In the genomic region with DNA sequence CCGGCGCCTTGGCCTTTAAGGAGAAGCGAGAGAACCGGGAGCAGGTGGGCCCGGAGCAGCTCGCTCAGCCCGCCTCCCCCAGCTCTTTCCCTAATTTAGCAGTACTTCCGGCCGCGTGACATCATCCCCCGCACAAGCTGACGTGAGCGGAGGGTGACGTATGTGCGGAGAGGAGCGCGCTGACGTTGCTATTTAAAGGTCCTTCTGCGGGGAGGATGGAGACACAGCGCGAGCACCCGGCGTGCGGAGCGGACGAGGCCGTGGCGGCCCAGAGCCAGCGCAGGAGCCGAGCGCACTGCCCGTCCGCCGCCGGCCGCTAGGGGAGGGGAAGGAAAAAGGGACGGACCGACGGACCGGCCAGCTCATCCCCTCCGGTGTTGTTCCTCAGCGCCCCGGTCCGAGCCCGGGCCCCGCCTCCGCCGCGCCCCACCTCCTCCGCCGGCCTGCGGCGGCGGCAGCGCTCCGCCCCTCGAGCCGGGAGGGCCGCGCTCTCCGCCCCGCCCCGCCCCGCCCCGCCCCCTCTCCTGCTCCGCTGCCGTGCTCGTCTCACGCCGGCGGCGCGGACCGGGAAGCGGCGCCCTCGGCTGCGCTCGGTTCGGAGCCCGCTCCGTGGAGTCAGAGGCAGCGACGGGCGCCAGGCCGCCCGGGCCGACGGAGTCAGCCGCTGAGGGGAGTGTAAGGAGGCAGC, we compare ENCODE assay signal across 8 mouse cellular contexts. TPM values are rescaled to one million over a fixed set of nuclear protein-coding genes. Genes with fewer than 3 reads are reported as not detected.
DNase-seq lines count a peak whose midpoint lies in the region; ATAC-seq and TF ChIP-seq lines count a peak whose summit lies in the region.

No protein-coding gene starts in this region.

- peak overlapping the region; percentile 97 for H3K27ac ChIP-seq in forebrain, embryonic 10.5 days
- peak overlapping the region; percentile 97 for H3K27ac ChIP-seq in heart, embryonic 15.5 days
- H3K27ac ChIP-seq in liver, embryonic 14.5 days, result peak overlapping the region; percentile 69
- peak overlapping the region; percentile 97 for H3K27ac ChIP-seq in neural tube, embryonic 11.5 days (ENCODE audit: low read depth, low read length)
- peak overlapping the region; percentile 95 for H3K27ac ChIP-seq in stomach, postnatal 0 days (replicated peaks)

- H3K9ac ChIP-seq in heart, embryonic 15.5 days, result peak overlapping the region; percentile 91
- H3K9ac ChIP-seq in liver, embryonic 14.5 days (replicated peaks), result peak overlapping the region; percentile 93
- peak overlapping the region; percentile 92 for H3K9ac ChIP-seq in neural tube, embryonic 11.5 days (ENCODE audit: low read length)
- peak overlapping the region; percentile 82 for H3K9ac ChIP-seq in stomach, postnatal 0 days (ENCODE audit: low read length)

- H3K4me1 ChIP-seq in forebrain, embryonic 10.5 days, result peaks cover 48% of the 10 kb centered on the region
- H3K4me1 ChIP-seq in heart, embryonic 15.5 days (replicated peaks), result peaks cover 5% of the 10 kb centered on the region
- peaks cover 7 to 11% of the 10 kb centered on the region in 2 experiments for H3K4me1 ChIP-seq in liver, embryonic 14.5 days (replicated peaks; ENCODE audit: control insufficient read depth in 2 of 2, insufficient read depth in 2 of 2, low read length in 1 of 2)
- H3K4me1 ChIP-seq in neural tube, embryonic 11.5 days (ENCODE audit: control insufficient read depth, insufficient read depth, low read length), result peaks cover 18% of the 10 kb centered on the region
- no peaks in the 10 kb centered on the region for H3K4me1 ChIP-seq in stomach, postnatal 0 days (replicated peaks; ENCODE audit: control insufficient read depth, insufficient read depth)

- no peaks in the 10 kb centered on the region for H3K36me3 ChIP-seq in forebrain, embryonic 10.5 days (replicated peaks)
- H3K36me3 ChIP-seq in heart, embryonic 15.5 days, result no peaks in the 10 kb centered on the region
- no peaks in the 10 kb centered on the region for H3K36me3 ChIP-seq in liver, embryonic 14.5 days (replicated peaks; ENCODE audit: control insufficient read depth, insufficient read depth, low read depth)
- no peaks in the 10 kb centered on the region for H3K36me3 ChIP-seq in neural tube, embryonic 11.5 days (ENCODE audit: control insufficient read depth, insufficient read depth, low read length)
- no peaks in the 10 kb centered on the region for H3K36me3 ChIP-seq in stomach, postnatal 0 days (ENCODE audit: control insufficient read depth, insufficient read depth, low read length)

- H3K4me3 ChIP-seq in forebrain, embryonic 10.5 days, result peak overlapping the region; percentile 87
- peak overlapping the region; percentile 86 for H3K4me3 ChIP-seq in heart, embryonic 15.5 days
- peak overlapping the region; percentile 95 to 97 for H3K4me3 ChIP-seq in liver, embryonic 14.5 days (ENCODE audit: insufficient read depth in 1 of 2, low read depth in 2 of 2, low read length in 2 of 2)
- H3K4me3 ChIP-seq in neural tube, embryonic 11.5 days (ENCODE audit: low read depth, low read length), result peak overlapping the region; percentile 87
- peak overlapping the region; percentile 90 for H3K4me3 ChIP-seq in stomach, postnatal 0 days (ENCODE audit: low read depth, low read length)

- H3K27me3 ChIP-seq in forebrain, embryonic 10.5 days (ENCODE audit: poor library complexity, severe bottlenecking), result no peaks in the 10 kb centered on the region
- H3K27me3 ChIP-seq in heart, embryonic 15.5 days, result no peaks in the 10 kb centered on the region
- H3K27me3 ChIP-seq in liver, embryonic 14.5 days (ENCODE audit: control insufficient read depth, insufficient read depth, low read length), result no peaks in the 10 kb centered on the region
- H3K27me3 ChIP-seq in neural tube, embryonic 11.5 days (ENCODE audit: control insufficient read depth, insufficient read depth, low read length), result no peaks in the 10 kb centered on the region
- H3K27me3 ChIP-seq in stomach, postnatal 0 days (ENCODE audit: control insufficient read depth, insufficient read depth, low read length), result no peaks in the 10 kb centered on the region

- H3K4me2 ChIP-seq in heart, embryonic 15.5 days, result peak overlapping the region; percentile 75
- peak overlapping the region; percentile 96 for H3K4me2 ChIP-seq in liver, embryonic 14.5 days (ENCODE audit: low read depth)
- peak overlapping the region; percentile 62 for H3K4me2 ChIP-seq in neural tube, embryonic 11.5 days (ENCODE audit: low read depth)
- H3K4me2 ChIP-seq in stomach, postnatal 0 days (replicated peaks; ENCODE audit: low read depth), result peak overlapping the region; percentile 86

- peak; percentile 46; the same call in 1 of the 2 replicates for TF ChIP-seq CTCF in liver, embryonic 14.5 days (IDR thresholded peaks at IDR 0.05; ENCODE audit: low read depth)
- peak; percentile 58 for TF ChIP-seq CTCF in stomach, postnatal 0 days (IDR thresholded peaks at IDR 0.05; ENCODE audit: low read depth)

- no peaks in the 10 kb centered on the region for H3K9me3 ChIP-seq in forebrain, embryonic 10.5 days
- H3K9me3 ChIP-seq in heart, embryonic 15.5 days (replicated peaks), result no peaks in the 10 kb centered on the region
- no peaks in the 10 kb centered on the region for H3K9me3 ChIP-seq in liver, embryonic 14.5 days (ENCODE audit: control insufficient read depth, low read length)
- no peaks in the 10 kb centered on the region for H3K9me3 ChIP-seq in neural tube, embryonic 11.5 days (ENCODE audit: control insufficient read depth, low read length)
- H3K9me3 ChIP-seq in stomach, postnatal 0 days (ENCODE audit: control insufficient read depth, low read length), result no peaks in the 10 kb centered on the region

- under 1% methylated on average over 76 of the region's 90 CpGs for WGBS in forebrain, embryonic 10.5 days
- WGBS in heart, embryonic 15.5 days, result under 1% methylated on average over 69 of the region's 90 CpGs
- WGBS in liver, embryonic 14.5 days (ENCODE audit: insufficient replicate concordance), result under 1% methylated on average over 75 of the region's 90 CpGs
- WGBS in neural tube, embryonic 11.5 days, result 0% methylated on average over 47 of the region's 90 CpGs
- under 1% methylated on average over 48 of the region's 90 CpGs for WGBS in stomach, postnatal 0 days

- no peak for TF ChIP-seq EP300 in liver, embryonic 14.5 days (IDR thresholded peaks at IDR 0.05; ENCODE audit: low read depth)
- TF ChIP-seq EP300 in stomach, postnatal 0 days (optimal IDR thresholded peaks at IDR 0.05), result no peak

- DNase-seq in CD8-positive naive resting alpha-beta T cell, adult 2 months (ENCODE audit: low read depth in 2 of 2, low spot score in 2 of 2), result peak; percentile 92 to 94
- DNase-seq in c-Kit-positive CD71-negative TER-119-negative erythroid progenitor cells, embryonic 14.5 days (ENCODE audit: low read depth), result peak; percentile 88
- DNase-seq in forebrain, embryonic 10.5 days (ENCODE audit: extremely low spot score, low spot score), result peak; percentile 95
- peak; percentile 96 to 97 for DNase-seq in kidney, postnatal 25 days
- DNase-seq in liver, embryonic 14.5 days (ENCODE audit: low read depth in 3 of 3, low spot score in 3 of 3), result peak; percentile 91 to 93 (median 92)
- peak; percentile 96 for DNase-seq in neural tube, embryonic 11.5 days (ENCODE audit: low spot score)
- DNase-seq in stomach, postnatal 0 days (ENCODE audit: low spot score), result peak; percentile 93

- ATAC-seq in heart, embryonic 15.5 days (replicated peaks; ENCODE audit: insufficient number of reproducible peaks, insufficient read depth, low FRiP score, low read depth), result peak; percentile 94
- peak; percentile 94 for ATAC-seq in liver, embryonic 14.5 days (ENCODE audit: insufficient read depth)
- peak; percentile 97 for ATAC-seq in neural tube, embryonic 11.5 days (ENCODE audit: insufficient read depth, low FRiP score, low TSS enrichment)
- peak; percentile 98 for ATAC-seq in stomach, postnatal 0 days (ENCODE audit: low FRiP score, low TSS enrichment)

RNA-seq across cellular contexts. Expression of gene Homer1, which starts 4.3 kb away (rescaled TPM):
- polyA plus RNA-seq in forebrain, embryonic 10.5 days (2016; fragmentation: Nextera tagmentation; extraction: Ambion mirVana), result 7.9 TPM in 2 replicates
- polyA plus RNA-seq in heart, embryonic 15.5 days (2015; fragmentation: Nextera tagmentation; extraction: Ambion mirVana), result 12.8 and 13.2 TPM in 2 replicates
- polyA plus RNA-seq in liver, embryonic 14.5 days (2012; rRNA removed), result 2.6 and 3.7 TPM in 2 replicates
- polyA plus RNA-seq in liver, embryonic 14.5 days (2014; fragmentation: Nextera tagmentation; extraction: Ambion mirVana), result 3.0 TPM in 2 replicates
- 14.0 and 16.4 TPM in 2 replicates for polyA plus RNA-seq in neural tube, embryonic 11.5 days (2014; fragmentation: Nextera tagmentation; extraction: Ambion mirVana)
- polyA plus RNA-seq in stomach, postnatal 0 days (2015; fragmentation: Nextera tagmentation; extraction: Ambion mirVana), result 2.2 and 2.4 TPM in 2 replicates

Comparison
In these comparisons a context has a peak if more than half of its experiments do, and no peak if none do; other contexts are left out.
1. Peak in every context shown above with its lines: DNase-seq, ATAC-seq, H3K4me3 ChIP-seq and H3K27ac ChIP-seq.